Mouse (Mus musculus) thymus, postnatal 0 days (tissue): ENCODE data around the gene Rptor. TPM values are rescaled to one million over a fixed set of nuclear protein-coding genes. Genes with fewer than 3 reads are reported as not detected.

Source experiments
- DNase-seq: peaks from one replicate; pipeline ENCODE4 v3.0.0-alpha.2; 2015; ENCODE audit warnings: low spot score
- polyA plus RNA-seq: library from polyadenylated mRNA; unstranded; fragments of >200 nt; fragmentation: Nextera tagmentation; extraction: Ambion mirVana; gene quantifications from 2 replicates; pipeline ENCODE4 v1.2.1, GENCODE M21; 2015

Gene Rptor
- 12.3 and 14.0 TPM in 2 replicates for polyA plus RNA-seq

DNA sequence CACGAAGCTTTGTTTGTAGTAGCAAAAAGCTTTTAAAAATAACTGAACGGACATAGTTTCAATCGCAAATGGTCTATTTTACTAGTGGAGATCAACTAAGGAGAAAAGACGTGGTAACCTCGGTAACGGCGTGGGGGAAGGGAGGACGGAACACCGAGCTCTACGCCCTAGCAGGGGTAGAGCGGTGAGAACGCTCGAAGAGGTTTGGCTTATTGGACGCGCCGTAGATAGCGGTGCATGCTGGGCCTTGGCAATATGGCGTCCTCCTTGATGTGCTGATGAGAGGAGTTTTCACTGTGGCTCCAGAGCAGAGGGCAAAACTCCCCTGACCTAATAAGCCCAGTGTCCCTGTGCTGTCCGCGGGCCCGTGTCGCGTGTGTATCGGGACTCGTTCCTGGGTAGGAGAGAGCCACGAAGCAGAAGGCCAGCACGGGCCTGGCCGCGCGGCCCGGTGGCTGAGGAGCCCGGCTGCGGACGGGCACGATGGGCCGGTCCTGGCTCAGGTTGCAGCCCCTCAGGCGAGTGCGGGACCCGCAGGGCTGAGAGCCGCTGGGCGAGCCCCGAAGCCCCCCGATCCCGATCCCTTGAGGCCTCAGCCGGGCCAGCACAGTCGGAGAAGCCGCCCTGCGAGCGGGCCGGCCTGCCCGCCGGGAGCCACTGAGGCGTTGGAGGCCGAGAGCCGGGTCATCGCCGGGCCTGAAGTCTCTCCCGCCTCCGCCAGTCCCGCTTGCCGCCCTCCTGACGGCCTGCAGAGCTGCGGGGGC is at the start of gene Rptor:
TSS of gene Rptor (plus strand) at position 143 of the 764 bp plus-strand sequence.
- DNase-seq = peak; percentile 96

DNA sequence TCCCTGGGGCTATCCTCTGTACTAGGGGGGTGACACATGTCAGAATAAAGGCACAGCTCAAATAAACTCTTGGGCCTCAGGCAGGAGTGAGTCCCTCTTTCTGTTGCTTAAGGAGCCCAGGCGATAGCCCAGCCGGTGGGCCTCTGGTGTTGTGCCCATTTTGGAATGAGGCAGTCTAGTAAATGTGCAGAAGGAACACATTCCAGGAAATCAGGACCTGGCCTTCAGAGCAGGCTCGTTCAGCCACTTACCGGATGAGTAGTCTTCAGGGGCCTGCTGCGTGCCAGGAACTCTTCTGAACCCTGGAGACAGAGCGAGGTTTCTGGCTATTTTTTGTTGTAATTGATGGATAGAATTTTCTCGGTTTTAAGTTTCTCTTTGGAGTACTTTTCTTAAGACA is 48.0 kb upstream of the Rptor start:
- no peak for DNase-seq

DNA sequence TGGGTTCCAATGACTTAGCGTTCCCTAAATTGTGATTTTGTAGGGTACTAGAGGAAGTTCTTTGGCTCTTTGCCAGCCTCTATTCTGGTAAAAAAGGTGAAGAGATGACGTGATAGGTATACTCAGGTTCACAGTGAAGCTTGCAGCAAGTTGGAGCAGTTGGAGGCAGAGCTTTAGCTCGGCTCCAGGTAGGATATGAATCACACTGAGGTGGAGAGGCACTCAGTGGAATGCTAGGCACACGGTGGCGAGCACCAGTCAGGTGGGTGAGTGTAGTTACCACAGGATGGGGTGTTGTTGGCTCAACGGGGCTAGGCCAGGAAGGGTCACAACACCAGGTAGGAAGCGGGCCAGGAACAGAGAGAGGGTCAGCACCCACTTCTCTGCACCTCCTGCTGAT is 47.5 kb upstream of the Rptor start:
- no peak for DNase-seq

DNA sequence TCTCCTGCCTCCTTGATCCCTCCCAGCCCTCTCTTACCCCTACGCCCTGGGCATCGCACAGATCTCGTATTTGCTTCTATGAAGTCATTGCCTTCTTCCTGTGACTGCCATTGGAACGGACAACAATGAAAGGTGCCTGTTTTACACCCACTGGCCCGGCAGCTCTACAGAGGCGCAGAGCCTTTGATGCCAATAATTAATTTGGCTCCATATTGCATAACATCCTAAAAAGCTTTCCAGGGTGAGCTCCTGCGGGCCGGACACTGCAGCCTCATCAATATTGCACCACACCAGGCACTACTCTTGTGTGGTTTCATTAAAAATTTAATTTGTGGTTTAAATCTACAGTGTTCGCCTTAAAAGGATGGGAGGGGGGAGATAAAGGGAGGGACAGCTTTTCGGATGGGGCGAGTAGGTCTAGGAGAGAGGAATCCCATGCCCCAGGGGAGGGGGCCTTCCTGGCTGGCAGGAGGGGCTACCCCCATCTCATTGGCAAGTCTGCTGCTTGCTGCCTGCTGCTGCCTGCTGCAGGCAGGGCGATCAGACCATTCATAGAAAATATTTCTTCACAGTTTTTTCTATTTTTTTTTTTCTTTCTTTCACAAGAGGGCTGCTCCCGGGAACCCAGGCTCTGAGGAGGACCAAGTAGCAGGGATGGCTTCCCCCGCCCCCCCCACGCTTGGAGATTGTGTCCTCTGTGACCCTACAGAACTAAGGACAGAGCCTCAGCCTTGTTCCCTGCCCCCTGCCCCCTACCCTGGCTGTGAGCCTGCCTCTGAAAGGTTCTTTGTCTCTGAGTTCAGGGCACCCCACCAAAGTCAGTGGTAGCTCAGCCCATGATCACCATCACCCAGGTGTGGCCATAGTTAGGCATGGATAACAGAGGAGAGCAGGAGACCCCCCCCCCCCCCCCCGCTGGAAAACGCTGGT is 44.5 kb upstream of the Rptor start:
- no peak for DNase-seq

- no peak for DNase-seq
Observed at GRCm38 (mm10) chr11:119558870-119559610, 43.7 kb upstream of the Rptor start.

DNA sequence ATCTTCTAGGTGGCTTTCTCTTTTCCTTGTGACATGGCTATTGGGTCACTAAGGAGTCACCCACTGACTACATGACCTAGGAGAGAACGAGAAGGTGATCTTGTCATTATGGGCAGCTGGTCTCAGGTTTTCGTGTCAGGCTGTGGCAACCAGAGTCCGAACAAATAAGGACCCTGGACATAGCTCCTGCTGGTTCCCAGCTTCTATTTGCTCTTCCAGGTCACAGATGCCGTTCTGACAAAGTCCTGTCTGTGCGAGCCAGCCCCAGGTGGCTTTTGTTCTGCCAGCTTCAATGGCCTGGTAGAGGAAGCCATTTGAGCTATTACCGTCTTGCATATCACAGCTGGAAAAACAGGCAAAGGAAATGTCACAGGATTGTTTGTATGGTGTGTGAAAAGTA is 40.4 kb upstream of the Rptor start:
- no peak for DNase-seq

DNA sequence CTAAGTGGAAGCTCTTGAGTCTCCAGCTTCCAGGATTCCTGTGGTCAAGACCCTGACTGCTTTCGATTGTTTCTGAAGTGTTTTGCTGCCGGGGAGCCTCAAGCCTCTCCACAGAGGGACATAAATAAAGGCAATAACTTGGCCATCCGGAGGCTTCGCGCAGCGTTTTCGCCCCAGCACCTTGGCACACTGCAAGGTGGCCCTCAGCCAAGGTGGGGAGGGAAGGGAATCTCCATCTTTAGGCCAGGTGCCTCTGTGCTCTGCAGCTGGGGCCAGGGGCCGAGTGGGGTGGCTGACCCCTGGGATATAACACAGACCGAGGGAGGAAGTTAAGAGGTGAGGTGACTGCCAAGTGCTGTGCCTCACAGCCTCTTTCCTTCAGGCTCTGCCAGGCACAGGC is 39.5 kb upstream of the Rptor start:
- DNase-seq = no peak

GRCm38 (mm10) chr11:119564383-119564782 is 38.3 kb upstream of the Rptor start:
- no peak for DNase-seq

DNA sequence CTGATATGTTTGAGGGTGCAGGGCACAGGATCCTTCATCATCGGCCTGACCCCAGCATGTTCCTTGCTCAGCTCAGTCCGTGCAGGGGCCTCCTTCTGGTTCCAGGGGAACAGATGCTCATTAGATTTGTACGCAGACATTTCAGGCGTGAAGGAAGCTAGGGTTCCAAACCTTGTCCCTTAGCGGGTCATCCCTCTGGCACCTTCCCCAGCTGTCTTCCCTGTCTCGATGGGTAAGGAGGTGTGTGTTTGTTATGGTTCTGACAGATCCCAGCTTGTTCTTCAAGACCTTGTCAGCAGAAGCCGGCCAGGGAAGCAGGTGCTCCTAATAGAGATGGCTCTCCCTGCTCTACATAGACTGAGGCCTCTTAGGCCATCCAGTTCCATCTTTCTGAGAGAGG is 37.7 kb upstream of the Rptor start:
- no peak for DNase-seq

DNA sequence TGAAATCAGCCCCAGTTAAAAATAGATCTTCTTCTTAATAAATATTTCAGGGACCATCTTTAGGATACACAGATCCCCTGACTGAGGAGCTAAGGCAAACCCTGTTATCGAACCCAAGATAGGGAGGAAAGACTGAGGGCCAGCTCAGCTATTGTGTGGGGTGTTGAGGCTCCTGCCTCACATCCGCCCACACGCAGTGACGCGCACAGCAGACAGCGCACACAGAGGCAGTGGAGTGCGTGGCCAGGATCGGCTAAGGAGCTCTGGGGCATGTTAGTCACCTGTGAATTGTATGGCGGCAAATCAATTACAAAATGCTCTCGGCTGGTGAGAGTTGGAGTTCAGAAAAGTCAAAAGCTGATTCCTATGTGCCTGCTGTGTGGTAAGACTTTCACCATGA is 37.0 kb upstream of the Rptor start:
- DNase-seq = no peak

DNA sequence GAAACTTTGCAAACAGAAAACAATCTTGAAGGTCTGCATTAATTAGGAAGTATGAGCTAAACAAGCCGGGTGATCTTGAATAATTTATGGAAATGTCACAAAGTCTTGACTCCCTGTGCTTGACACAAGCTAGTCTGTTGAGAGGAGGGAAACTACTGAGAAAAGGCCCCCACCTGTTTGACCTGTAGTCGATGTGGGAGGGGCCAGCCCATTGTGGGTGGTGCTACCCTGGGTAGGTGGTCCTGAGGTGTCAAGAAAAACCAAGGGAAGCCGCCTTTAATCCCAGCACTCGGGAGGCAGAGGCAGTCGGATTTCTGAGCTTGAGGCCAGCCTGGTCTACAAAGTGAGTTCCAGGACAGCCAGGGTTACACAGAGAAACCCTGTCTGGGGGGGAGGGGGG is 36.5 kb upstream of the Rptor start:
- DNase-seq = no peak

DNA sequence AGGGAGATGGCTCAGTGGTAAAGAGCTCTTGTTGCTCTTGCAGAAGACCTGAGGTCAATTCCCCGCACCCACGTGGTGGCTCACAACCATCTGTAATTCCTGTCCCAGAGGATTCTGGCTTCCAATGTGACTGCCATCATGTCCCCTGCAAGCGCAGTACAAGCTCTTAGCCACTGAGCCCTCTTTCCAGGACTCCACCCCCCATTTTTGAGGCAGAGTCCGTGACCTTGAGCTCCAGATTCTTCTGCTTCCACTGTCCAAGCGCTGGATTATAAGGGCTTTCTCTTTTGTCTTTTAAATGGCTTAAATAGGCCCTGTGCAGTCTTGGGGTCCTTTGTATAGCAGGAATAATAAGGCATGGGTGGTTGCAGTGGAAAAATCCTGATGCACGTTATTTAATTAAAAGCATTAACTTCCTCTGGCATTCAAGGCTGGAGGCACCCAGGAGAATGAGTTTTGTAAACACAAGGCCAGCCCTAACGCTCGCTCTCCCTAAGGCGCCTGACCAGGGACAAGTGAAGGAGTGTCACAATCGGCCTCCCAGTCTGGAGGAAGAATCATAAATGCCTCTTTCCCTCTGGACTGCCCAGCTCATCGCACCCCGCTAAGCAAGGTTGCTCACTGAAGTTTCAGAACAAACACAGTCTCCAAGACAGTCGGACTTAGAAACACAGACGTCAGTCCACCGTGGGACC is 30.2 kb upstream of the Rptor start:
- DNase-seq = no peak

DNA sequence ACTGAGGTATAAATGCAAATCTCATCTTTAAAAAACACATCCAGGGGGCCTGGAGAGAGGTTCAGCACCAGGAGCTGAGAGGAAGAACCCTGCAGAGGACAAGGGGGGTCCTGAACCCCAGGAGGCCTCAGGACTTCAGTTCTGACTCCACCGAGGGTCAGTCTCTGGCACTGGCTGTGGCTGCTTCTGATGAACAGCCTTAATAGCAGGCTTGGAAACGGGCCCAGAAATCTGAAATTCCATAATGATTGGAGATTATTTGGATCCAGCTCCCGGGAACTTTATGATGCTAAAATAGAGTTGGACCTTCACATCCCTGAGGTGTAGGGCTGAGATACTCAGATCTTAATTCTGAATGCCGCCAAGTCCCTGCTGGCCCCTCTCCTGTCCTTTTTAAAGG is 25.9 kb upstream of the Rptor start:
- DNase-seq = no peak

GRCm38 (mm10) chr11:119577721-119578120 is 25.0 kb upstream of the Rptor start:
- no peak for DNase-seq

GRCm38 (mm10) chr11:119586511-119586910 is 16.2 kb upstream of the Rptor start:
- DNase-seq = no peak

DNA sequence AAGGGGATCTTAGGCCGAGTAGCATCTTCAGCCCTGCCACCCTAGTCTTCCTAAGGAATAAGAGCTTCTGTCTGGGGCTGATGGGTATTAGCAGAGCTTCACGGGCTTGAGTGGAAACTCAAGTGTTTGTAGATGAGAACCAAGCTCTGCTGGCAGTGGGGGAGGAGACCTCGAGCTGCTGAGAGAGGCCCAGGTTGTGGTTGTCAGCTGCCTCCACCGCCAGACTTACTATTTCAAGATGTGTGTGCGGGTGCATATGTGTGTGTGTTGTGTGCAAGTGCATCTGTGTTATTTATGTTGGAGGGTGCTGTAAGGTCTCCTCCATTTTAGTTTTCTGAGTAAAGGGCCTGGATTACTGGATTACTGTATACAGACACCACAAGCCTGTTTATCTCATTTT is 15.6 kb upstream of the Rptor start:
- peak; percentile 16 for DNase-seq

- no peak for DNase-seq
Observed at GRCm38 (mm10) chr11:119589242-119589641, 13.5 kb upstream of the Rptor start.

DNA sequence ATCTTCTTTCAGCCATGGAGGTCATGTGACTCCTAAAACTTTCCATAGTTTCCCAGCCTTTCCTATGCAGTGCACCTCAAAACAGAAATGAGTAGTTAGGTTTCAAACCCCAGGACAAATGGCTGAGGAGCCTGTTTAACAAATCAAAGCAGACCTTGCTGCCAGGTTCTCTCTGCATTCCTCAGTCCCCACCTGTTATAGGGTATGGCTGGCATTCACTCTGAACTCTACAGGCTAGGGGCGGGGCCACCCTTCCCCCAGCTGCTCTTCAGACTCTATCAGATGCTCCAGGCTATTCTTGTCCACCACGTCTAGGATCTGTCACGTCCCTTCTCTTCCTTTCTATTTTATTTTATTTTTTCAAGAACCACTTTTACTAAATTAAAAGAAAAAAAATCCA is 8.7 kb upstream of the Rptor start:
- peak; percentile 18 for DNase-seq

DNA sequence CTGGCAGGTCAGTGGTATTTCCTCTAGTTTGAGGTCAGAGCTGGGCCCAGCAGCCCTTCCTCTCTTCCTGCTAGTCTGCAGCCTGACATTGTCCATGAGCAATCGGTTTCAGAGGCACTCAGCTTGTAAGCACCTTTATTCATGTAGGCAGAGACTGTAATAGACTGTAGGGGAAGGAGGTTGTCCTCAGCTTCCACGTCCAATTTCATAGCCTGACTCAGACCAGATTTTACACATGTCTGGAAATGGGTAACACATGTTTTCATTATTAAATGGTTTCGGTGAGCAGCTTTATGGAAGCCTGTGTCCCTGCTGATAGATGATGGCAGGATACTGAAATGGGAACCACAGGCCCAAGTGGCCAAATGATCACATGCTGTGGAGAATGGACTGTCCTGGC is 3.8 kb upstream of the Rptor start:
- no peak for DNase-seq

DNA sequence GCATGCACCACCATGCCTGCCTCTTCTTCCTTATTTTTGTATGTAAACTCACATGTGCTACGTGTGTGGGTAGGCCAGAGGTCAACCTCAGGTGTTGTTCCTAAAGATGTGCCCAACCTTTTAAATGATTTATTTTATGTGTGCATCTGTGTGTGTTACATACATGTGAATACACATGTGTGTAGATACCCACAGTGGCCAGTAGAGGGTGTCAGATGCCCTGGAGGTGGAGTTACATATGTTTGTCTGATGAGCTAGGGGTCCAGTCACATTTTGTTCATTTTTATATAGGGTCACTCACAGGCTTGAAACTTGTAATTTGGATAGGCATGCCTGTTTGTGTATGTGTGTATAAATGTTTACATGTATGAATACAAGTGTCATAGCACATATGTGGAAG is 2.4 kb upstream of the Rptor start:
- no peak for DNase-seq

GRCm38 (mm10) chr11:119602177-119602700 is 466 bp upstream of the Rptor start:
- DNase-seq = peak; percentile 10
